Mouse (Mus musculus) CD8-positive naive resting alpha-beta T cell, adult 2 months (primary cell): ENCODE data around the gene Xylt1.

Experiments used
- DNase-seq, 2 experiments: peaks; one replicate each; pipeline ENCODE4 v3.0.0; 2022; ENCODE audit warnings: low read depth in 2 of 2, low spot score in 2 of 2

The Xylt1 gene

DNA sequence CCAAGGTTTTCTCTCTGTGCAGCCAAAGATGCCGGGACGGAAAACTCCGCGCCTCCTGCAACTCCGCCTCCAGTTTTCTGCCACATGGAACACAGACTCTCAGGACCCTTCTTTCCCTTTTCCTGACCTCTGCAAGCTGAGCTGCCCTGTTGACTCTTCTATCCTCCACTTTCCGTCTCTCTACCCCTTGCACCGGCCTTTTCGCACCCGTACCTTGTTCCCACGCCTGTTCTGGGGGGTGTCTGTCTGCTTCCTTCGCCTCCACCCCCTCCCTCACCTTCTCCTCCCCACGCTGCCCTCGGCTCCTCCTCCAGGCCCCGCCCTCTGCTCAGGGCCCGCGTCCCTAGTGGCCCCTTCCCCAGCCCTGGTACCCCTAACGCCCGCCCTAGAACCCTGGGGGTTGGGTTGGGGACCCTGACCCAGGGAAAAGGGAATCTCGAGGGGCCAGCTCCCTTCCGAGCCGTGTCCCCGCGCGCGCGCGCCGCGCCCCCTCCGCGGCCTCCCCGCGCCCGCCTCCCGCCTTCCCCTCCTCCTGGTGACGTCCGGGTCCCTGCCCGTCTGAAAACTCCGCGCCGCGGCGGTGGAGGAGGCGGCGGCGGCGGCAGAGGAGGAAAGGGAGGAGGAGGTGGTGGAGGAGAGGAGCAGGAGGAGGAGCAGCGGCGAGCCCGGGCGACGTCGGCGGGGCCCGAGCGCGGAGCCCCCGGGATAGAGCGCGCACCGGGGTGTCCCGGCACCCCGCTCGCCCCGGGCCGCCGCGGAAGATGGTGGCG is at the start of gene Xylt1:
Gene Xylt1 (plus strand): TSS at position 562 of the 770 bp plus-strand sequence.
- DNase-seq: peak; percentile 62 to 69

DNA sequence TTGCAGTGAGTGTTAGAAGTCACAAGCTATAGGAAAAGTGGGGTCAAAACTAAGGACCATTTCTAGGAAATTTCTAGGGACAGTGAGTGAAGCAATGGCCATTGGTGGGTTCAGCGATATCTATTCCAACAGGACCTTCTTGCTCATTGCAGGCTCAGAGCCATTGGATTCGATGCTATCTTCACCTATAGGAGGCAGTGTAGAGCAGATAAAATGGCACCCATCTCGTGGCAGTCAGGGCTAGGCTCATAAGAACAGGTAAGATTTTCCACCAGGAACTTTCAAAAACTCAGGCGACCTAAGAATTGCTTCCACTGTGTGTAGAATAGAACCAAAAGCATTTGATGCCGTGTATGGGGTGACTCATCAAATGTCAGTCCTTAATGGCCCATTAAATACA is 46.8 kb upstream of the Xylt1 start:
- no peak for DNase-seq

DNA sequence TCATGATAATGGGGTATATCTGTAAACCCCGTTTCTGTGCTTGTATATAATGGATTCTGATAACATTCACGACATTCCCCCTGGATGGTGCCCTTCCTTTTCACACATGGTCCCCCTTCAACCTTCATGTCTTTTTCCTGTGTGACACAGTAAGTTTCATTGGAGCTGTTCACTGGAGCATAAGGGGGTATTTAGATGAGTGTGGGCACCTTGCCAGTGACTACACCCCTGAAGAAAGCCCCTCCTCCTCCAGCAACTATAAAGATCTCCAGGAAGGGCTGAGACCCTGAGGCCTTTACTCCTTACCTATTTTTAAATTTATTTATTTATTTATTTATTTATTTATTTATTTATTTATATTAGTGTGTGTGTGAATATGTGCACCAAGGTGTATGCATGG is 24.5 kb upstream of the Xylt1 start:
- no peak for DNase-seq

DNA sequence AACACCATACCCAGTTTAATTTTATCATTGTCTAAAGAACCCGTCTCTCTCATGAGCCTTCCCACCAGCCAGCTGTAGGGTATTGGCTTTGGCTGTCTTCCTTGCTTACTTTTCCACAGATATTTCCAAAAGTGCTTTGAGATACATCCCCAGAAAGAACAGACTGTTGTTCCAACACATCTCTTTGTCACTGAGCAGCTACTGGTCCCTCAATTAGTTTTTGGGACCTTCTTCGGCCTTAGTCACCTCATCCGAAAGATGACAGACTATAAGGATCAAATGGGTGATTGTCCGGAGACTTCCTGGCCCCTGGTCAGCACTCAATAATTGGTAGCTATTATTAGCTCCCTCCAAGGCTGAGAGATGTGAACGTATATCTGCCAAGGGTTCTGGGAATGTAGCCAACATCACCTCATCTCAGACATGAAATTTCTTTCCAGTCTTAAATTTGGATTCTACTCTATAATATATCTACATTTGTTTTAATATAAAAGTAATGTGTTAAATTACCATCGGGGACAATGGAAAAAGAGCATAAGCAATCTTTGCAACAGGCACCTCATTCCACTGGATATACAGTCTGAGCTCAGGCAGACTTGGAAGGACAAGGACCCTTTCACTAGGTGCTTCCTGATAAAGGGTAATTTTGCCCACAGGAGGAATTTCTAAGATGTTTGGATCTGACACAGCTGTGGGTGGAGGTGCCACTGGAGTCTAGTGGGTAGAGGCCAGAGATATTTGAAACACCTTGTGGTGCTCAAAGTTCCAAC is 23.2 kb upstream of the Xylt1 start:
- no peak for DNase-seq

DNA sequence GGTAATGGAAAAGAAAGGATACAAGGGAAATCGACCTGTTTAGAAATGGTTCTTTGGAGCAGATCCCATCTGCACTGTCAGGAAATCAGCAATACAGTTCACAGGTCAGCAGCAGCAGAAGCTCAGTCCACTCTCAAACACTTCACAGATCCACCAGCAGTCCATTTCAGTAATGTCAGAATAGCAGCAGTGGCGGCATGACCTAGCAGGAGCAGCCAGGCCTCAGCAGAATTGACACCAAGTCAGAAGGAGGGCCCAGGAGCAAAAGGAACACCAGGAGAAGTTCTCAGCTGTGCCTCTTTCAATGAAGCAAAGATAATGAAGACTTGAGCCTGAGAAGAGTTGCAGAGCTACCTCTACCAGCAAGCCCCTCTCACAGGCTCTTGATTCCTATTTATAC is 19.5 kb upstream of the Xylt1 start:
- no peak for DNase-seq

DNA sequence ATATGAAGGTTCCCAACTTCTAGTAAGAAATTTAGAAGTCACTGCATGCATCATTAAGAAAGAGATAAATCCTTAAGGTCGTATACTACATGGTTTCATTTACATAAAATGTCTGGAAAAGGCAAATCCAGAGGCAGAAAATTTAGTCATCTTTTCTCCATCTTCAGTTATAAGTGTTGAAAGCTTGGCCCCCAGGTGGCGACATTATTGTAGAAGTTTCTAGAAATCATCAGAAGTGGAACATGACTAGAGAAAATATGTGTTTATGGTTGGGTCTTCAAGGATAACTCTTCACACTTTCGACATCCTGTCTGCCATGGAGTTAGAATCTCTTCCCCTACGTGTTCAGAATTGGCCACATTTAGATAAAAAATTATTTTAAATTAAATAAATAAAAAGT is 18.3 kb upstream of the Xylt1 start:
- no peak for DNase-seq

DNA sequence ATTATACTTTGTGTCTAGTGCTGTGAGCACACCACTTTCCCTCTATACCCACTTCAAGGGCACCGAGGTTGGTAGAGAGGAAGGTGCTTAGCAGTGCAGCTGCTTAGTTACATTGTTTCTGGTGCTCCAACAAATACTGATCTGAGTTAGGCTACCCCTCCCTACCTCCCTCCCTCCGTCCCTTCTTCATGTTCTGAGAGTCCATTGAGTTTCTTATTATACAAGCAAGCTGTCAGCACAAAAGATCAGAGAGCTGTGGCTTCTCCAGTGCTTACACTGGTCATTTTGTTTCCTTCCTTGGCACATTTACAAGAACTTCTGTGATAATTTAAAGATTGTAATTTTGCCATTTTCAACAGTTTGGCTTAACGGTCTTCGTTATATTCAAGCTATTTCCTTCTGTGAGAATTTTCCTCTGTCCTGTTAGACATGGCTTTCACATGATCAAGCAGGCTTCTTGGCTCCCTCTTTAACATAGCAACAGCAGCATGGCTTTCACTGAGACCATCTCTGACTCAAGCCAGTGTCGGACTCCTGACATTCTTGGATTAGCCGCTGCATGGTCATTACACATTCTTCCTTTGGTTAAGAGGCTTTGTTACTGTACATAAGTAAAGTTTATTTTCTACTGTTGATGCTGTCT is 12.0 kb upstream of the Xylt1 start:
- DNase-seq: no peak

DNA sequence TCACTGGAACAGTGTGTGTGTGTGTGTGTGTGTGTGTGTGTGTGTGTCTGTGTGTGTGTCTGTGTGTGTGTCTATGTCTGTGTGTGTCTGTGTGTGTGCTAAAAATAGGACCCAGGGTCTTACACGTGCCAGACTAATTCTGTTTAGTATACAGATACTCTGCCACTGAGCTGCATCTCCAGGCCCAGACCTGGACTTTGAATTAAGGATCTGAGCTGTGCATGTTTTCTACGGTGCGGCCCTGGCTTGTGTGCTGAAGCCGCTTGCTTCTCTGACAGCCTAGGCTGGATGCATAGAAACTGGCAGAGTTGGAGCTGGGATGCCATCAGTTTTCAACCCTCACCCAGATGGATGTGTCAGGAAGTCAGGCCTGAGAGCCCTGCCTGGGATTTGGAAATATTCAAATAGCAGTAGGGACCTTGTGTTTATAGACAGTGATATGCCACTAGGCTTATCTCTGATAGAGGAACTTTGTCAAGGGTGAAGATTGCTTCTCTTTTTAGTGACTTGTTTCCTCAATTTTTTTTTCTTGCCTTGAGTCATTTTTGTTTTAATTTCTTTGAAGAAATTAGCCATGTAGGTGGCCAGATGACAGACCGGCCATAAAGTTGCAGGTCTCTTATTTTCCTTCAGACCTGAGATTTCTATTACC is 11.4 kb upstream of the Xylt1 start:
- DNase-seq: no peak

DNA sequence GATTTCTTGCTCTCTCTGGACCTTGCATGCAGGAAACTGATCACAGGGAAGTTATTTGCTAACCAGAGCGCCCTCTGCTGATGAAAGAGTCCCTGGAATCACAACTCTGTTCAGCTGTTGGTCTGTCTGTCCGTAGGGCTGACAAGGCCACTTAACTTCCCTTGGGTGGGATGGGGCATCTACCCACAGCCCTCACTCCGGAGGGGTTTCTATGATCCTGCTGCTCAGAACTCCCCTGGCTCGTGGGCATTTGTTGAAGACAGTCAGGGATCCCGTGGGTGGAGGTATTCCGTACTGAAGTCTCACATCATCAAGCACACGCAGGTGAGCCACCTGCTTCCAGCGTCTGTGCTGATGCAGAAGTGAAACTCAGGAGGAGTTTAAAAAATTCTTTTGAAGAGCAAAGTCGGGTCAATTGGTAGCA is 4.9 kb upstream of the Xylt1 start:
- DNase-seq: peak; percentile 19 to 54

DNA sequence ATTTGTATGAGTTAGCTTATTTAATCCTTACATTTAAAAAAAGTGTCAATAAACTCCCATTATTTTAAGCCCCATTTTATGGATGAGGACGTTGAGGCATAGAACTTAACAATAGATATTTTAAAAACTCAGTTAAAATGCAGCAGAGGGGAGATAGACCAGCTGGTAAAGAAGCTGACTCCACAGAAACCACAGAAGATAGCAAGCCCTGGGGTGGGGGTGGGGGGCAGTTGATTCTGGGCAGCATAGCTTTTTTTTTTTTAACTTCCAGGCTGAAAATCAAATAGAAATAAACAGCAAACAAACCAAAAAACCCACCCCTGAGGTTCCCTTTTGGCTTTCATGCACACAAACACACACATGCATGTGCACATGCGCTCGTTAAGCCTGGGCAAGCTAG is 3.6 kb upstream of the Xylt1 start:
- no peak for DNase-seq

DNA sequence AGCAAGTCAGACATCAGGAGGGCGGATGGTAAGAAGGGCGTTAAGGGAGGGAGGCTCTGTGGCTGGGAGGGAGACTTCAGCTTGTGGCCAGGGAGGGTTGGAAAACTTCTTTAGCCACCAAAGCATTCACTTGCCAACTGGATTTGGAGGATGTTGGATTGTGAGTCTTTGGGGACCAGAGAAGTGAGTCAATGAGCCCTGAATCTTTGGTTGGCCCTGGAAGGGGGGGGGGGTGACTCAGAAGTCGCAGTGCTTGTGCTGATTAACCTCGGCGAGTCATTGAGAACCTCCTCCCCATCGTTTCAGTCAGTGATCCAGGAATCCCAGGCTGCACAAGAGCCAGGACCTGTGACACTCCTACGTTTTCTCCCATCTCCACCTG is 752 bp upstream of the Xylt1 start:
- DNase-seq: no peak

DNA sequence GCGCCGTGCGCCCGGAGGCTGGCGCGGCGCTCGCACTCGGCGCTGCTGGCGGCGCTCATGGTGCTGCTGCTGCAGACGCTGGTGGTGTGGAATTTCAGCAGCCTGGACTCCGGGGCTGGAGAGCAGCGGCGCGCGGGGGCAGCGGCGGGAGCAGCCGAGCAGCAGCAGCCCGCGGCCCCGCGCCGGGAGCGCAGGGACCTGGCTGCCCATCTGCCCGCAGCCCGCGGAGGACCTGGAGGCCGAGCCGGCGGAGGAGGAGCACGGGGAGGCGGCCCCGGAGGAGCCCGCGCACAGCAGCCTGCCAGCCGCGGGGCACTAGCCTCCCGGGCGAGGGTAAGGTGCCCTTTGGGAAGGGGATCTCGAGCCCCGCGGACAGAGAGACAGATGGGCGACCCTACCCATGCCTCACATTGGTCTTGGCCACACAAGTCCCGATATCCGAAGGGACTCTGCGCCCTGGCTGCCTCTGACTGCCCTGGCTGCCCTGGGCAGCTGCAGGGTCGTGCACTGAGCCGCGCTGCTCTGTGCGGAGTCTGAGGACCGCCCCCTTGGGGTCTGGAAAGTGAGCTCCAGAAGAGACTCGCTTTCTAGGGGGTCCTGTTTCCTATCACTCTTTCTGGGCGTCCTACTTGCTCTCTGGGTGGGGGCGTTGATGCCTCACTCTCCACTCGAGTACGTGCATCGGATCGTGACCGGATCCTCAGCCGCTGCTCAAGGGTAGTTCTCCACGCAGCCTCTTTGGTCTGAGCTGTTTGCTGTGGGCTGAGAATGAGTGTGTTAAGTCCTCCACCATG is 606 bp downstream of the Xylt1 start:
- DNase-seq: peak; percentile 9 to 16

DNA sequence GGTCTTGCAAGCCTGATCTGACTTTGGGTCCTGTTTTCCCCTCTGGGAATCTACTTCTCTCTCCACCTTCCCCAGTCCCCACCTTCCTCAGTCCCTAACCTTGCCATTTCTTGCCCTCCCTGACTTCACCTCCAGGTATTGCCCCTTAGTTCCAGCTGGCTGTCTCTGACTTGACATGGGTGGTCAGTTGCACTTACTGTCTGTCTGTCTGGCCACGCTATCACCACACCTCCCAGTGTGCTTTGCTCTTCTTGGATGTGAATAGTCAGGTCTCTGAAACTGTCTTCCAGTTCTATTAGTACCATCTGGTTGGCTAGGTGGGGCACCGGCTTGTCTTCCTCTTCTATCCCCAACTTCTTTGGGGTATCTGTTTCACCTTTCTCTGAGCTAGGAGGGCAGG is 1.2 kb downstream of the Xylt1 start:
- DNase-seq: no peak

DNA sequence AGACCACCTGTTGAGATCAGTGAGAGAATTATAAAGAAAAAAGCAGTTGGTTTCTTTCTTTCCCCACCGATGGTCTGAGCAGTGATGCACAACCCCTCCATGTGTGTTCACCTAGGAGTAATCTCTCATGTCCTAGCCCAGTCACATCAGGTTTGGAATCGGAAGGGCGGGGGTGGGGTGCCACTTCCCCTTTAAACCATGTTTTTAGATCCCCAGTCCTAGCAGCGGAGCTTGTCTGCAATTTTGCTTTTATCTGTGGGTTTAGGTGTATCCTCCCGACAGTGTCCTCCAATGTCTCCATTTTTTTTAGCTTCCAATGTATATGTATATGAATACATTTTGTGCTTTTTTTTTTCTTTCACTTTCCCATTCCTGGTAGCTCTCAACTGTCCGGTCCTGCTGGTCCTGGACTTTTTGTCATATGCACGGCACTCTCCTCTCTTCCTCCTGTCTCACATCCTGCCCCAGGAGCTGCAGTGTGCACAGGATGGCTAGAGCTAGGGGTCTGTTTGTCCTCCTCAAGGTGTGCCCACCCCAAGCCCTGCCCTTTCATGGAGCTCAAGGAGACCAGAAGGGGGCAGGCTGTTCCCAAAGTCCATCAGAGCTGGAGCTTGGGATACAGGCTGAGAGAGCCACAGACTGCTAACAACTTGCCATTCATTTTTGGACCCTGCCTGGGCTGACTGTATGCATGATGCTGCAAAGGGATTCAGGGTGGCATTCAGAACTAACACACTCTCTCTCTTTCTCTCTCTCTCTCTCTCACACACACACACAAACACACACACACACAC is 2.6 kb downstream of the Xylt1 start:
- no peak for DNase-seq

DNA sequence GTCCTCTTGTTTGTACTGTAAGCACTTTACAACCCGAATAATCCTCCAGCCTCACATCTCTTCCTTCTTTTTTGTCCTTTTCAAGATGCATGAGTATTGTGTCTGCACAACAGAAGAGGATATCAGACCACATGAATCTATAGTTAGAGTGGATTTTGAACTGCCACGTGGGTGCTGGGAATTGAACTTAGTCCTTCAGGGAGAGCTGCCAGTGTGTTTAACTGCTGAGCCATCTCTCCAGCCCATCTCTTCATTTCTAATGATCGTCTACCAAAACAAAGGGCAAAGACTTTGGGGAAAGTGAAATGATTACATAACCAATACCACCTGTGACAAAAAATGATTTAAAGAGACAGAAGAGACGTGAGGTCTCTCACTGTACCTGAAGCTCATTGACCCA is 5.6 kb downstream of the Xylt1 start:
- no peak for DNase-seq

DNA sequence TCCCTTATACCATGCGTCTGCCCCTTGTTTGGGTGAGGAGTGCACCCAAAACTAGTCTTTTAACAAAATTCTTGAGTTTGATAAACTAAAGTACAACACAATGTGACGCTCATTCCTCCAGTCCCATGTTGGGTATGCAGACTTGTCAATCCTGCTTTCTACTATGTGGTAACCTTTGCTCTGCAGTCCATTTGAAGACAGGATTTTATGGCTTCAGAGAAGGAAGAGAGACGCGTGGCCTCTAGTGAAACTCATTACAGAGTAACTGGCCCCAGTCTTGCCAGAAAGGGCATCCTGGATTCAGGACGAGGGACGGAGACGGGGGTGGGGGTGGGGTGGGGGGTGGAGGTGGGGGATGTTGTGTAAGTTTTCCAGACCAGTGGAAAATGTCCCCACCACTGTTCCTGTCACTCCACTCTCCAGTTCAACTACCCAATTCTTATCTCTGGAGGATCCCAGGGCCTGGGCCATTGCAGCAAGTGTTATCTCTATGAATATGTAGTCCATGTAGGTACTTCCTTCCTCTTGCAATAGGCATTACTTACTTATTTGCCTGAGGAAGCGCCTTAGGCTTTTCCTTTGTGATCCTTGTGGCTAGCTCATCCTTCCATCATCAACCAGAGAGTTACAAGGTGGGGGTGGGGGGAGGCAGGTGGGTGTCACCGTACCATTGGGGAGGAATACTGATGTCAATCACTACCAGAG is 7.7 kb downstream of the Xylt1 start:
- DNase-seq: no peak

DNA sequence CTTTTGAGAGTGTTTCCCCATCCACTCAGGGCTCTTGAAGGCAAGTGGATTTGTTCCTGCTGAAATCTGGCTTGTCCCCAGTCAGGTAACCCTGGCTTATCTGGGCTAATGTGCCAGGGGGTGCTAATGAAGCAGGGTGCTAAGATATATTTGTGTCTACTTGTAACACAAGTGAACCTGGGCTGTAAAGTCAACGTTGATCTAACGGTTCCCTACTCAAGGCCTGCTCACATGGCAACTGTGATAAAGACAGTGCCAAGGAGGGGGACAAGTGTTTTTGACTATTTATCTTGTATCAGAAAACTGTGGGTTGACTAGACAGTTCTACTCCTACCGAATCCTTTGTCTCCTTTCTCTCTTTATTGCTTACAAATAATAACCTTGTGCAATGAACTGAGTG is 8.3 kb downstream of the Xylt1 start:
- no peak for DNase-seq

DNA sequence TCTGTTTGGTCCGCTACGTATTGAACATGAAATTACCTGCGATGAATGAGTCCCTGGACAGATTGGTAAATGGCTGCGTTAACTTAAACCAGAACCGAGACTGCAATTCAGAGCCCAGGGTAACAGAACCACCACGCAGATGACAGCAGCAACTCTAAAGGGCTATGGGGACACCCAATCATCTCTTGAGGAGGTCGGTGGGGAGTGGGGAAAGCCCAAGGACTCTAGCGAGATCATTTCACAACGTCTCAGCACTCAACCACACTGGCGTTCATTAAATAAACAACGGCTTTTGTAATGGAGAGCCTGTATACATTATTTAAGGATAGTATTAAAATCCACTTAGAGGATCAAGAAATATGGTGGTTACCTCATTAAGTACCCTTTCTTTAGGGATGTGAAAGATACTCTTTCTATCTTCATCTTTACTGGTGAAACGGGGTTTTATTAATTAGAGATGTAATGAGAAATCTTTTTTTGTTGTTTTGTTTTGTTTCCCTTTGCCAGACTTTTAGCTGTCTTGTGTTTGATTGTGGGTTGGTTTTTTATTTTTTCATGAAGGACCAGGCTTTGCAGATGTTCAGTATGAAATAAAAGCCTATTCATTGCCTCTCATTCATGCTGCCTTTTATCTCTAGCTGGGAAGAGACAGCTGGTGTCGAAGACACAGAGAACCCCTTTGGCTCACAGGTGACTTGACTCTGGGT is 12.2 kb downstream of the Xylt1 start:
- DNase-seq: no peak

DNA sequence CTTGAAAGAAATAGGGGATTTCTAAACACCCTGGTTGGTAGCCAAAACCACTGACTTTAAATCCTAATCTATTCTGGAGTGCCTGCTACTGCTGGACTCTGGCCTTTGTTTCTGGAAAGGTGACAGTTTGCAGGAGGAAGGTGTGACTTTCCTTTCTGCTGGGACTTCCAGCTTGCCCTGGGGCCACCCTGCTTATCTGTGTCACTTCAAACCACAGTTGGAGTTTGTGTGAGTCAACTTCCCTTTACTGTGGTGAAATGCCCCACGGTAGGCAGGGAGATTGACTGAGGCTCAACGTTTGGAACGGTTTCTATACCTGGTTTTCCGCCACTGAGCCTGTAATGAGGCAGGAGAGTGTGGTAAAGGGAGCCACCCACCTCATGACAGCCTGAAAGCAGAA is 13.2 kb downstream of the Xylt1 start:
- no peak for DNase-seq
